ENCODE assay signal across 11 mouse cellular contexts in genomic region chr19:53180168-53180803, GRCm38 (mm10). TPM values are rescaled to one million over a fixed set of nuclear protein-coding genes. Genes with fewer than 3 reads are reported as not detected.
DNase-seq lines count a peak whose midpoint lies in the region; ATAC-seq and TF ChIP-seq lines count a peak whose summit lies in the region.
"Had no signal": no experiment of that assay in that cellular context is flagged by ENCODE, and none has a peak within 500 bp of the region (broad histone marks: within the 10 kb centered on the region; RNA-seq: fewer than 3 reads in every experiment).

No protein-coding gene starts in this region.

- H3K27me3 ChIP-seq in embryonic facial prominence, embryonic 12.5 days = no peaks in the 10 kb centered on the region
- no peaks in the 10 kb centered on the region for H3K27me3 ChIP-seq in embryonic facial prominence, embryonic 10.5 days (replicated peaks; ENCODE audit: low read depth, poor library complexity, severe bottlenecking)
- H3K27me3 ChIP-seq in kidney, embryonic 15.5 days = no peaks in the 10 kb centered on the region
- no peaks in the 10 kb centered on the region for H3K27me3 ChIP-seq in midbrain, postnatal 0 days (ENCODE audit: insufficient read depth, low read length)
- no peaks in the 10 kb centered on the region for H3K27me3 ChIP-seq in midbrain, embryonic 16.5 days (ENCODE audit: control insufficient read depth, insufficient read depth, low read depth, low read length)
- H3K27me3 ChIP-seq in stomach, embryonic 16.5 days (ENCODE audit: control insufficient read depth, insufficient read depth, low read length) = no peaks in the 10 kb centered on the region
- H3K27me3 ChIP-seq: Patski had no signal

- TF ChIP-seq CTCF in midbrain, postnatal 0 days (IDR thresholded peaks at IDR 0.05) = peak; percentile 24

- WGBS in embryonic facial prominence, embryonic 12.5 days = 82% methylated on average over 12 of the region's 12 CpGs
- 85% methylated on average over 12 of the region's 12 CpGs for WGBS in embryonic facial prominence, embryonic 10.5 days
- 74% methylated on average over 12 of the region's 12 CpGs for WGBS in kidney, embryonic 15.5 days
- WGBS in midbrain, postnatal 0 days = 74% methylated on average over 12 of the region's 12 CpGs
- WGBS in midbrain, embryonic 16.5 days = 77% methylated on average over 12 of the region's 12 CpGs
- 68% methylated on average over 12 of the region's 12 CpGs for WGBS in stomach, embryonic 16.5 days

- ATAC-seq in embryonic facial prominence, embryonic 12.5 days (ENCODE audit: insufficient number of reproducible peaks, insufficient read depth, low FRiP score, low TSS enrichment) = no peak
- no peak for ATAC-seq in kidney, embryonic 15.5 days (replicated peaks; ENCODE audit: low FRiP score)
- ATAC-seq in midbrain, postnatal 0 days (ENCODE audit: low FRiP score) = no peak
- no peak for ATAC-seq in midbrain, embryonic 16.5 days
- ATAC-seq in stomach, embryonic 16.5 days (ENCODE audit: insufficient read depth, low FRiP score) = no peak

- H3K4me1 ChIP-seq in embryonic facial prominence, embryonic 12.5 days = peaks cover 20% of the 10 kb centered on the region
- H3K4me1 ChIP-seq in embryonic facial prominence, embryonic 10.5 days = peaks cover 29% of the 10 kb centered on the region
- H3K4me1 ChIP-seq in kidney, embryonic 15.5 days = peaks cover 52% of the 10 kb centered on the region
- H3K4me1 ChIP-seq in midbrain, postnatal 0 days (ENCODE audit: insufficient read depth, low read length) = no peaks in the 10 kb centered on the region; the same call in none of the 2 replicates
- H3K4me1 ChIP-seq in midbrain, embryonic 16.5 days (ENCODE audit: control insufficient read depth, insufficient read depth, low read length) = peaks cover 9% of the 10 kb centered on the region
- peaks cover 45% of the 10 kb centered on the region for H3K4me1 ChIP-seq in stomach, embryonic 16.5 days (ENCODE audit: control insufficient read depth, insufficient read depth, low read length)

- no peak overlapping the region for H3K4me2 ChIP-seq in embryonic facial prominence, embryonic 12.5 days (replicated peaks)
- H3K4me2 ChIP-seq in kidney, embryonic 15.5 days = no peak overlapping the region
- no peak overlapping the region for H3K4me2 ChIP-seq in midbrain, postnatal 0 days (ENCODE audit: low read depth, low read length, poor library complexity, severe bottlenecking)
- no peak overlapping the region for H3K4me2 ChIP-seq in midbrain, embryonic 16.5 days (ENCODE audit: low read length)
- H3K4me2 ChIP-seq in stomach, embryonic 16.5 days (ENCODE audit: low read depth, low read length) = no peak overlapping the region
- H3K4me2 ChIP-seq: hindbrain, embryonic 14.5 days had no signal

- H3K9ac ChIP-seq in embryonic facial prominence, embryonic 12.5 days = no peak overlapping the region
- no peak overlapping the region for H3K9ac ChIP-seq in kidney, embryonic 15.5 days
- H3K9ac ChIP-seq in midbrain, postnatal 0 days (replicated peaks; ENCODE audit: low read length, poor library complexity, severe bottlenecking) = no peak overlapping the region
- H3K9ac ChIP-seq in midbrain, embryonic 16.5 days (ENCODE audit: low read depth, low read length) = no peak overlapping the region
- no peak overlapping the region for H3K9ac ChIP-seq in stomach, embryonic 16.5 days (ENCODE audit: low read length)
- H3K9ac ChIP-seq: hindbrain, embryonic 14.5 days had no signal

- peak overlapping the region; percentile 50; the same call in 1 of the 2 replicates for H3K27ac ChIP-seq in embryonic facial prominence, embryonic 12.5 days
- no peak overlapping the region for H3K27ac ChIP-seq in embryonic facial prominence, embryonic 10.5 days (replicated peaks)
- peak overlapping the region; percentile 86 for H3K27ac ChIP-seq in kidney, embryonic 15.5 days
- no peak overlapping the region for H3K27ac ChIP-seq in midbrain, postnatal 0 days (ENCODE audit: low read depth, low read length)
- H3K27ac ChIP-seq in midbrain, embryonic 16.5 days (ENCODE audit: low read length) = no peak overlapping the region
- H3K27ac ChIP-seq in stomach, embryonic 16.5 days (ENCODE audit: low read length) = peak overlapping the region; percentile 80

- H3K9me3 ChIP-seq in embryonic facial prominence, embryonic 12.5 days = no peaks in the 10 kb centered on the region
- no peaks in the 10 kb centered on the region for H3K9me3 ChIP-seq in embryonic facial prominence, embryonic 10.5 days
- no peaks in the 10 kb centered on the region for H3K9me3 ChIP-seq in kidney, embryonic 15.5 days (replicated peaks)
- no peaks in the 10 kb centered on the region for H3K9me3 ChIP-seq in midbrain, postnatal 0 days (ENCODE audit: low read length)
- no peaks in the 10 kb centered on the region for H3K9me3 ChIP-seq in midbrain, embryonic 16.5 days (replicated peaks; ENCODE audit: control insufficient read depth, low read length, poor library complexity, severe bottlenecking)
- H3K9me3 ChIP-seq in stomach, embryonic 16.5 days (replicated peaks; ENCODE audit: control insufficient read depth, low read length) = no peaks in the 10 kb centered on the region; the same call in 1 of the 2 replicates

- H3K4me3 ChIP-seq in embryonic facial prominence, embryonic 12.5 days = no peak overlapping the region
- H3K4me3 ChIP-seq in embryonic facial prominence, embryonic 10.5 days = no peak overlapping the region
- no peak overlapping the region for H3K4me3 ChIP-seq in kidney, embryonic 15.5 days (replicated peaks)
- no peak overlapping the region for H3K4me3 ChIP-seq in midbrain, postnatal 0 days (ENCODE audit: low read depth, low read length)
- no peak overlapping the region for H3K4me3 ChIP-seq in midbrain, embryonic 16.5 days (ENCODE audit: low read depth, low read length)
- no peak overlapping the region for H3K4me3 ChIP-seq in stomach, embryonic 16.5 days (replicated peaks; ENCODE audit: low read length)

- H3K36me3 ChIP-seq in embryonic facial prominence, embryonic 12.5 days = no peaks in the 10 kb centered on the region
- H3K36me3 ChIP-seq in embryonic facial prominence, embryonic 10.5 days (replicated peaks) = no peaks in the 10 kb centered on the region; the same call in 1 of the 2 replicates
- no peaks in the 10 kb centered on the region for H3K36me3 ChIP-seq in kidney, embryonic 15.5 days
- no peaks in the 10 kb centered on the region for H3K36me3 ChIP-seq in midbrain, postnatal 0 days (ENCODE audit: insufficient read depth, low read length)
- H3K36me3 ChIP-seq in midbrain, embryonic 16.5 days (ENCODE audit: control insufficient read depth, insufficient read depth, low read length) = no peaks in the 10 kb centered on the region
- no peaks in the 10 kb centered on the region for H3K36me3 ChIP-seq in stomach, embryonic 16.5 days (ENCODE audit: control insufficient read depth, insufficient read depth, low read length)

- DNase-seq in embryonic facial prominence, embryonic 10.5 days (ENCODE audit: low spot score) = no peak
- no peak for DNase-seq in kidney, postnatal 36 days
- DNase-seq in midbrain, postnatal 0 days (ENCODE audit: low spot score) = no peak
- DNase-seq in thymus, postnatal 14 days = no peak
- DNase-seq: cerebellum, adult 9-10 months had no signal

RNA-seq across cellular contexts. Expression of gene Add3, which starts 40.0 kb away (rescaled TPM):
- polyA plus RNA-seq in embryonic facial prominence, embryonic 12.5 days (2016; fragmentation: Nextera tagmentation; extraction: Ambion mirVana) = 83.4 and 90.5 TPM in 2 replicates
- polyA plus RNA-seq in embryonic facial prominence, embryonic 10.5 days (2016; fragmentation: Nextera tagmentation; extraction: Ambion mirVana) = 61.7 and 67.2 TPM in 2 replicates
- 80.1 and 85.6 TPM in 2 replicates for polyA plus RNA-seq in kidney, embryonic 15.5 days (2015; fragmentation: Nextera tagmentation; extraction: Ambion mirVana)
- total RNA-seq in midbrain, postnatal 0 days (2014; rRNA removed) = 54.6 and 61.4 TPM in 2 replicates
- polyA plus RNA-seq in midbrain, postnatal 0 days (2015; fragmentation: Nextera tagmentation; extraction: Ambion mirVana) = 49.1 and 51.9 TPM in 2 replicates
- polyA plus RNA-seq in midbrain, embryonic 16.5 days (2015; fragmentation: Nextera tagmentation; extraction: Ambion mirVana) = 31.9 and 35.7 TPM in 2 replicates
- polyA plus RNA-seq in stomach, embryonic 16.5 days (2015; fragmentation: Nextera tagmentation; extraction: Ambion mirVana) = 82.6 and 84.9 TPM in 2 replicates

Comparison
In these comparisons a context has a peak if more than half of its experiments do, and no peak if none do; other contexts are left out.
1. H3K27ac ChIP-seq: peak in embryonic facial prominence, embryonic 12.5 days (single experiment), kidney, embryonic 15.5 days (single experiment) and stomach, embryonic 16.5 days (single experiment); none in embryonic facial prominence, embryonic 10.5 days (single experiment), midbrain, postnatal 0 days (single experiment) and midbrain, embryonic 16.5 days (single experiment).